Mouse (Mus musculus) C2C12 (cell line): ENCODE data around the gene Tnk2.

Source experiments
- CTCF ChIP-seq: IDR thresholded peaks from one replicate; pipeline ENCODE4 v1.5.1; 2011; ENCODE audit not compliant: control insufficient read depth, insufficient read depth, insufficient read length
- MAX ChIP-seq: IDR thresholded peaks from one replicate; pipeline ENCODE4 v1.6.1; 2011; ENCODE audit warnings: mild to moderate bottlenecking, control low read depth

- TF ChIP-seq MAX, result no peak
- no peak for TF ChIP-seq CTCF
Measured at GRCm38 (mm10) chr16:32667552-32667872, 23.8 kb downstream of the Tnk2 start.
